Mouse (Mus musculus) embryonic facial prominence, embryonic 14.5 days (tissue): ENCODE measurements around the gene Ajm1. TPM values are rescaled to one million over a fixed set of nuclear protein-coding genes. Genes with fewer than 3 reads are reported as not detected.

Experiments
- ATAC-seq: fragments of 200-750 bp; cut with Nextera tagmentation; 2 replicates; pipeline ENCODE4 v1.8.0; 2017; ENCODE audit warnings: low read depth, moderate number of reproducible peaks, moderate TSS enrichment
- DNase-seq: peaks from one replicate; pipeline ENCODE4 v3.0.0-alpha.2; 2015; ENCODE audit warnings: low spot score
- H3K27ac ChIP-seq: fragments of 300-500 bp; sonication (generic); replicated peaks from 2 replicates; pipeline ENCODE4 v1.5.1; 2014; ENCODE audit warnings: low read depth, mild to moderate bottlenecking, low read length, moderate library complexity
- H3K27me3 ChIP-seq: fragments of 300-500 bp; sonication (generic); replicated peaks from 2 replicates; pipeline ENCODE4 v1.6.1; 2014; ENCODE audit warnings: low read length; ENCODE audit not compliant: control insufficient read depth, insufficient read depth
- H3K36me3 ChIP-seq: fragments of 300-500 bp; sonication (generic); 2 replicates; pipeline ENCODE4 v1.6.1; 2014; ENCODE audit warnings: low read length, mixed read lengths; ENCODE audit not compliant: control insufficient read depth, insufficient read depth
- H3K4me1 ChIP-seq: fragments of 300-500 bp; sonication (generic); 2 replicates; pipeline ENCODE4 v1.6.1; 2014; ENCODE audit warnings: antibody characterized with exemption, low read length; ENCODE audit not compliant: control insufficient read depth, insufficient read depth
- H3K4me2 ChIP-seq: fragments of 300-500 bp; sonication (generic); 2 replicates; pipeline ENCODE4 v1.6.1; 2014; ENCODE audit warnings: low read depth, mild to moderate bottlenecking, low read length, moderate library complexity, mixed read lengths
- H3K4me3 ChIP-seq: fragments of 300-500 bp; sonication (generic); 2 replicates; pipeline ENCODE4 v1.5.1; 2014; ENCODE audit warnings: low read depth, mild to moderate bottlenecking, low read length
- H3K9ac ChIP-seq: fragments of 300-500 bp; sonication (generic); 2 replicates; pipeline ENCODE4 v1.6.1; 2014; ENCODE audit warnings: low read depth, mild to moderate bottlenecking, low read length, moderate library complexity, mixed read lengths
- H3K9me3 ChIP-seq: fragments of 300-500 bp; sonication (generic); 2 replicates; pipeline ENCODE4 v1.6.1; 2016; ENCODE audit warnings: low read length; ENCODE audit not compliant: control insufficient read depth
- WGBS: fragments of 180-500 bp; shearing (Covaris S2); extraction: QIAGEN DNeasy Blood & Tissue Kit; methylation state at CpG from one replicate; pipeline ENCODE4 v1.1.7; 2014; 5-methylcytosine and 5-hydroxymethylcytosine counted together
- polyA plus RNA-seq: library from polyadenylated mRNA; unstranded; fragments of >200 nt; fragmentation: Nextera tagmentation; extraction: Ambion mirVana; gene quantifications from 2 replicates; pipeline ENCODE4 v1.2.1, GENCODE M21; 2014

Ajm1 gene
- polyA plus RNA-seq, 1 experiment from 2014 or later = 0.40 TPM

GRCm38 (mm10) chr2:25580621-25581101, 896 bp downstream of the Ajm1 start:
- Histone ChIP-seq H3K36me3 (peaks cover 31% of the 10 kb centered on the region), H3K9ac (no peak overlapping the region), H3K4me3 (peak overlapping the region; percentile 35), H3K27me3 (peaks cover 50% of the 10 kb centered on the region), H3K4me1 (peaks cover 20% of the 10 kb centered on the region), H3K27ac (no peak overlapping the region), H3K4me2 (peak overlapping the region; percentile 64; the same call in 1 of the 2 replicates), H3K9me3 (no peaks in the 10 kb centered on the region)
- ATAC-seq = no peak
- 36% methylated on average over 6 of the region's 6 CpGs for WGBS
- no peak for DNase-seq

GRCm38 (mm10) chr2:25579737-25580460, 1.7 kb downstream of the Ajm1 start:
- H3K4me3 ChIP-seq = peak overlapping the region; percentile 25
- H3K27ac ChIP-seq = no peak overlapping the region
- H3K27me3 ChIP-seq = peaks cover 50% of the 10 kb centered on the region
- DNase-seq (peak; percentile 46), ATAC-seq (no peak)
- H3K9me3 ChIP-seq = no peaks in the 10 kb centered on the region
- peak overlapping the region; percentile 38; the same call in 1 of the 2 replicates for H3K9ac ChIP-seq
- peaks cover 24% of the 10 kb centered on the region for H3K36me3 ChIP-seq
- peak overlapping the region; percentile 35 for H3K4me2 ChIP-seq
- 5% methylated on average over 25 of the region's 27 CpGs for WGBS
- H3K4me1 ChIP-seq = peaks cover 23% of the 10 kb centered on the region

GRCm38 (mm10) chr2:25578796-25579736, 2.5 kb downstream of the Ajm1 start:
- Histone ChIP-seq H3K4me1 (peaks cover 24% of the 10 kb centered on the region), H3K9ac (peak overlapping the region; percentile 38; the same call in 1 of the 2 replicates), H3K36me3 (peaks cover 15% of the 10 kb centered on the region), H3K9me3 (no peaks in the 10 kb centered on the region), H3K4me2 (peak overlapping the region; percentile 46), H3K4me3 (peak overlapping the region; percentile 26), H3K27ac (no peak overlapping the region), H3K27me3 (peaks cover 50% of the 10 kb centered on the region)
- 9% methylated on average over 43 of the region's 77 CpGs for whole genome bisulfite sequencing
- ATAC-seq (no peak), DNase-seq (no peak)

GRCm38 (mm10) chr2:25577951-25578795, 3.4 kb downstream of the Ajm1 start:
- no peak for DNase-seq
- Histone ChIP-seq H3K27ac (no peak overlapping the region), H3K27me3 (peaks cover 50% of the 10 kb centered on the region), H3K36me3 (peaks cover 9% of the 10 kb centered on the region), H3K4me2 (peak overlapping the region; percentile 46), H3K9me3 (no peaks in the 10 kb centered on the region), H3K4me1 (peaks cover 33% of the 10 kb centered on the region), H3K9ac (peak overlapping the region; percentile 45; the same call in 1 of the 2 replicates), H3K4me3 (peak overlapping the region; percentile 26)
- no peak for ATAC-seq
- 8% methylated on average over 46 of the region's 75 CpGs for WGBS

- H3K4me3 ChIP-seq = peak overlapping the region; percentile 26
- no peak for DNase-seq
- H3K4me1 ChIP-seq = peaks cover 32% of the 10 kb centered on the region
- H3K9ac ChIP-seq = peak overlapping the region; percentile 45; the same call in 1 of the 2 replicates
- H3K27ac ChIP-seq = no peak overlapping the region
- 15% methylated on average over 77 of the region's 92 CpGs for WGBS
- H3K36me3 ChIP-seq = 0 out of 2 replicates have a peak, but pooled peaks cover 6% of the 10 kb centered on the region
- H3K9me3 ChIP-seq = no peaks in the 10 kb centered on the region
- H3K27me3 ChIP-seq = peaks cover 50% of the 10 kb centered on the region
- no peak for ATAC-seq
- peak overlapping the region; percentile 46 for H3K4me2 ChIP-seq
Observed at GRCm38 (mm10) chr2:25576965-25577891, 4.3 kb downstream of the Ajm1 start.

- Histone ChIP-seq H3K36me3 (peaks cover 11% of the 10 kb centered on the region; the same call in 1 of the 2 replicates), H3K27me3 (peaks cover 50% of the 10 kb centered on the region), H3K9ac (no peak overlapping the region), H3K27ac (no peak overlapping the region), H3K4me2 (peak overlapping the region; percentile 91; the same call in 1 of the 2 replicates), H3K4me3 (no peak overlapping the region), H3K4me1 (peaks cover 32% of the 10 kb centered on the region), H3K9me3 (no peaks in the 10 kb centered on the region)
- WGBS = 77% methylated on average over 16 of the region's 16 CpGs
- ATAC-seq = no peak
- DNase-seq = no peak
Observed at GRCm38 (mm10) chr2:25576028-25576850, 5.3 kb downstream of the Ajm1 start.
